Mouse (Mus musculus) liver, adult 2 months (tissue): Measurements from ENCODE around the gene Prpf4b. TPM values are rescaled to one million over a fixed set of nuclear protein-coding genes. Genes with fewer than 3 reads are reported as not detected.
"Not testable (repeated sequence)": the region's sequence is repeated elsewhere in the genome, so short reads cannot be mapped to it uniquely, and the experiment has no call there.

ENCODE experiments used
- DNase-seq: peaks from one replicate; pipeline ENCODE4 v3.0.0-alpha.2; 2011; ENCODE audit warnings: low read depth, low spot score; ENCODE audit errors: extremely low read depth
- H3K27ac ChIP-seq: fragments of 200-500 bp; replicated peaks from 2 replicates; pipeline ENCODE4 v1.5.1; 2012; ENCODE audit warnings: low read depth, mild to moderate bottlenecking, control low read depth, inconsistent platforms, low read length; ENCODE audit not compliant: insufficient read depth
- H3K27me3 ChIP-seq: fragments of 200-500 bp; 2 replicates; pipeline ENCODE4 v1.6.1; 2012; ENCODE audit warnings: mild to moderate bottlenecking, moderate library complexity, low read length, inconsistent platforms; ENCODE audit not compliant: control insufficient read depth, insufficient read depth
- H3K36me3 ChIP-seq: fragments of 200-500 bp; 2 replicates; pipeline ENCODE4 v1.6.1; 2012; ENCODE audit warnings: low read length, inconsistent platforms; ENCODE audit not compliant: control insufficient read depth, insufficient read depth
- H3K4me1 ChIP-seq: fragments of 200-500 bp; 2 replicates; pipeline ENCODE4 v1.6.1; 2011; ENCODE audit warnings: low read length; ENCODE audit not compliant: control insufficient read depth, insufficient read depth
- H3K4me3 ChIP-seq: fragments of 200-500 bp; 2 replicates; pipeline ENCODE4 v1.5.1; 2011; ENCODE audit warnings: low read depth, mild to moderate bottlenecking, control low read depth, low read length, moderate library complexity; ENCODE audit not compliant: insufficient read depth
- H3K79me2 ChIP-seq: fragments of 200-500 bp; 2 replicates; pipeline ENCODE4 v1.6.1; 2012; ENCODE audit warnings: inconsistent platforms, mild to moderate bottlenecking, low read length, moderate library complexity; ENCODE audit not compliant: control insufficient read depth, insufficient read depth
- H3K9ac ChIP-seq: fragments of 200-500 bp; 2 replicates; pipeline ENCODE4 v1.6.1; 2012; ENCODE audit warnings: low read depth, mild to moderate bottlenecking, control low read depth, inconsistent platforms, low read length
- CTCF ChIP-seq: fragments of 200-500 bp; IDR thresholded peaks from 2 replicates; pipeline ENCODE4 v1.5.1; 2011; ENCODE audit warnings: low read depth, low read length, control low read depth
- POLR2A ChIP-seq: fragments of 200-500 bp; IDR thresholded peaks from 2 replicates; pipeline ENCODE4 v1.6.1; 2011; ENCODE audit warnings: low read length, control low read depth; ENCODE audit not compliant: insufficient read depth; ENCODE audit errors: extremely low read depth
- WGBS: fragments of 180-500 bp; shearing (Covaris S2); methylation state at CpG from one replicate; pipeline ENCODE4 v1.1.7; 2018; 5-methylcytosine and 5-hydroxymethylcytosine counted together
- polyA plus RNA-seq: library from polyadenylated mRNA; depleted of rRNA; stranded (reverse); fragments of >200 nt; gene quantifications from 2 replicates; pipeline ENCODE4 v1.2.3, GENCODE M21; 2012
- total RNA-seq: library from RNA; depleted of rRNA; stranded (reverse); fragments of >200 nt; gene quantifications from 2 replicates; pipeline ENCODE4 v1.2.3, GENCODE M21; 2014

Gene Prpf4b
- total and polyA plus RNA-seq, 2 experiments, result 9.0 to 28.1 TPM

GRCm38 (mm10) chr13:34873801-34874681 is 1.1 kb upstream of the Prpf4b start:
- peak; percentile 92 for DNase-seq
- Histone ChIP-seq H3K27me3 (no peaks in the 10 kb centered on the region), H3K27ac (peak overlapping the region; percentile 30), H3K9ac (peak overlapping the region; percentile 32), H3K4me3 (peak overlapping the region; percentile 54), H3K4me1 (peaks cover 2% of the 10 kb centered on the region), H3K79me2 (peaks cover 8% of the 10 kb centered on the region; the same call in 1 of the 2 replicates), H3K36me3 (no peaks in the 10 kb centered on the region)
- 3% methylated on average over 45 of the region's 45 CpGs for WGBS
- TF ChIP-seq CTCF, result no peak
- TF ChIP-seq POLR2A, result peak; percentile 83

GRCm38 (mm10) chr13:34874736-34875135 is 366 bp upstream of the Prpf4b start:
- not testable (repeated sequence) for H3K4me1 ChIP-seq, H3K36me3 ChIP-seq, DNase-seq, H3K27me3 ChIP-seq, H3K9ac ChIP-seq
- Histone ChIP-seq H3K27ac (peak overlapping the region; percentile 100), H3K79me2 (peaks cover 13% of the 10 kb centered on the region; the same call in 1 of the 2 replicates), H3K4me3 (peak overlapping the region; percentile 97)
- 7% methylated on average over 13 of the region's 13 CpGs for WGBS

GRCm38 (mm10) chr13:34875741-34876445 is 791 bp downstream of the Prpf4b start:
- H3K36me3 ChIP-seq, result no peaks in the 10 kb centered on the region
- DNase-seq, result peak; percentile 75
- peak overlapping the region; percentile 97 for H3K4me3 ChIP-seq
- peak overlapping the region; percentile 100 for H3K9ac ChIP-seq
- H3K27me3 ChIP-seq, result no peaks in the 10 kb centered on the region
- H3K79me2 ChIP-seq, result peaks cover 13% of the 10 kb centered on the region; the same call in 1 of the 2 replicates
- peaks cover 2% of the 10 kb centered on the region for H3K4me1 ChIP-seq
- peak overlapping the region; percentile 100 for H3K27ac ChIP-seq
- no peak for TF ChIP-seq POLR2A
- peak; percentile 55 for TF ChIP-seq CTCF
- WGBS, result under 1% methylated on average over 49 of the region's 50 CpGs

- peaks cover 2% of the 10 kb centered on the region for H3K4me1 ChIP-seq
- no peak overlapping the region for H3K27ac ChIP-seq
- peaks cover 18% of the 10 kb centered on the region; the same call in 1 of the 2 replicates for H3K79me2 ChIP-seq
- H3K9ac ChIP-seq, result peak overlapping the region; percentile 22; the same call in 1 of the 2 replicates
- no peaks in the 10 kb centered on the region for H3K27me3 ChIP-seq
- WGBS, result 3% methylated on average over 3 of the region's 3 CpGs
- H3K4me3 ChIP-seq, result peak overlapping the region; percentile 97; the same call in 1 of the 2 replicates
- TF ChIP-seq CTCF (no peak), POLR2A (no peak)
- H3K36me3 ChIP-seq, result no peaks in the 10 kb centered on the region
- DNase-seq, result no peak
Observed at GRCm38 (mm10) chr13:34876481-34876880, 1.4 kb downstream of the Prpf4b start.

- no peak overlapping the region for H3K4me3 ChIP-seq
- H3K36me3 ChIP-seq, result peaks cover 83% of the 10 kb centered on the region
- no peak overlapping the region for H3K27ac ChIP-seq
- no peak for TF ChIP-seq POLR2A
- TF ChIP-seq CTCF, result no peak
- DNase-seq, result no peak
- H3K9ac ChIP-seq, result no peak overlapping the region
- no peaks in the 10 kb centered on the region for H3K27me3 ChIP-seq
- H3K79me2 ChIP-seq, result no peaks in the 10 kb centered on the region; the same call in 1 of the 2 replicates
- 97% methylated on average over 1 of the region's 1 CpGs for WGBS
- no peaks in the 10 kb centered on the region for H3K4me1 ChIP-seq
Observed at GRCm38 (mm10) chr13:34892871-34893270, 17.8 kb downstream of the Prpf4b start.

- 88% methylated on average over 9 of the region's 9 CpGs for WGBS
- Histone ChIP-seq H3K27me3 (0 out of 2 replicates have a peak, but pooled peaks cover 3% of the 10 kb centered on the region), H3K4me1 (no peaks in the 10 kb centered on the region), H3K79me2 (no peaks in the 10 kb centered on the region), H3K9ac (no peak overlapping the region), H3K36me3 (no peaks in the 10 kb centered on the region), H3K27ac (no peak overlapping the region), H3K4me3 (no peak overlapping the region)
- DNase-seq, result no peak
- TF ChIP-seq CTCF (no peak), POLR2A (no peak)
Observed at GRCm38 (mm10) chr13:34914614-34915013, 39.5 kb downstream of the Prpf4b start.
